Mouse (Mus musculus) neural tube, embryonic 12.5 days (tissue): ENCODE results near the gene Spc24. TPM values are rescaled to one million over a fixed set of nuclear protein-coding genes. Genes with fewer than 3 reads are reported as not detected.
"Not testable (repeated sequence)": the region's sequence is repeated elsewhere in the genome, so short reads cannot be mapped to it uniquely, and the experiment has no call there.

ENCODE experiments used
- ATAC-seq: fragments of 200-750 bp; cut with Nextera tagmentation; 2 replicates; pipeline ENCODE4 v1.8.0; 2017; ENCODE audit warnings: low read depth, mild to moderate bottlenecking, moderate TSS enrichment, moderate library complexity; ENCODE audit not compliant: low FRiP score
- H3K27ac ChIP-seq: fragments of 300-500 bp; sonication (generic); 2 replicates; pipeline ENCODE4 v1.5.1; 2016
- H3K27me3 ChIP-seq: fragments of 300-500 bp; sonication (generic); replicated peaks from 2 replicates; pipeline ENCODE4 v1.6.1; 2016; ENCODE audit warnings: mild to moderate bottlenecking
- H3K36me3 ChIP-seq: fragments of 300-500 bp; sonication (generic); 2 replicates; pipeline ENCODE4 v1.6.1; 2016; ENCODE audit warnings: mild to moderate bottlenecking
- H3K4me1 ChIP-seq: fragments of 300-500 bp; sonication (generic); 2 replicates; pipeline ENCODE4 v1.6.1; 2016
- H3K4me2 ChIP-seq: fragments of 300-500 bp; sonication (generic); replicated peaks from 2 replicates; pipeline ENCODE4 v1.6.1; 2016; ENCODE audit warnings: mild to moderate bottlenecking
- H3K4me3 ChIP-seq: fragments of 300-500 bp; sonication (generic); 2 replicates; pipeline ENCODE4 v1.5.1; 2016
- H3K9ac ChIP-seq: fragments of 300-500 bp; sonication (generic); 2 replicates; pipeline ENCODE4 v1.6.1; 2016; ENCODE audit warnings: mild to moderate bottlenecking
- H3K9me3 ChIP-seq: fragments of 300-500 bp; sonication (generic); 2 replicates; pipeline ENCODE4 v1.6.1; 2016; ENCODE audit warnings: mild to moderate bottlenecking
- WGBS: fragments of 180-500 bp; shearing (Covaris S2); methylation state at CpG from one replicate; pipeline ENCODE4 v1.1.7; 2016; 5-methylcytosine and 5-hydroxymethylcytosine counted together
- polyA plus RNA-seq: library from polyadenylated mRNA; unstranded; fragments of >200 nt; fragmentation: Nextera tagmentation; extraction: Ambion mirVana; gene quantifications from 2 replicates; pipeline ENCODE4 v1.2.1, GENCODE M21; 2016

Gene Spc24
- polyA plus RNA-seq, 1 experiment from 2014 or later = 59.9 TPM

GRCm38 (mm10) chr9:21781657-21782468 lies 21.8 kb upstream of the Spc24 start:
- no peaks in the 10 kb centered on the region for H3K4me1 ChIP-seq
- WGBS = 83% methylated on average over 15 of the region's 15 CpGs
- H3K4me2 ChIP-seq = no peak overlapping the region
- H3K36me3 ChIP-seq = peaks cover 6% of the 10 kb centered on the region
- H3K9me3 ChIP-seq = no peaks in the 10 kb centered on the region
- no peak overlapping the region for H3K9ac ChIP-seq
- no peak overlapping the region for H3K27ac ChIP-seq
- ATAC-seq = no peak
- no peaks in the 10 kb centered on the region for H3K27me3 ChIP-seq
- no peak overlapping the region for H3K4me3 ChIP-seq

- Histone ChIP-seq H3K9ac (no peak overlapping the region), H3K9me3 (no peaks in the 10 kb centered on the region), H3K27ac (no peak overlapping the region), H3K27me3 (no peaks in the 10 kb centered on the region), H3K4me1 (no peaks in the 10 kb centered on the region), H3K36me3 (peaks cover 19% of the 10 kb centered on the region), H3K4me3 (no peak overlapping the region), H3K4me2 (no peak overlapping the region)
- 84% methylated on average over 3 of the region's 3 CpGs for WGBS
- no peak for ATAC-seq
Measured at GRCm38 (mm10) chr9:21777726-21778125, 17.6 kb upstream of the Spc24 start.

GRCm38 (mm10) chr9:21774353-21774752 lies 14.2 kb upstream of the Spc24 start:
- Histone ChIP-seq H3K4me1 (no peaks in the 10 kb centered on the region), H3K4me2 (no peak overlapping the region), H3K9ac (no peak overlapping the region), H3K36me3 (peaks cover 24% of the 10 kb centered on the region), H3K4me3 (no peak overlapping the region), H3K27me3 (no peaks in the 10 kb centered on the region), H3K27ac (no peak overlapping the region), H3K9me3 (no peaks in the 10 kb centered on the region)
- no peak for ATAC-seq
- 92% methylated on average over 16 of the region's 16 CpGs for WGBS

GRCm38 (mm10) chr9:21773396-21773795 lies 13.3 kb upstream of the Spc24 start:
- not testable (repeated sequence) for H3K4me3 ChIP-seq, H3K27ac ChIP-seq, ATAC-seq, H3K27me3 ChIP-seq, H3K9ac ChIP-seq, H3K9me3 ChIP-seq, H3K4me1 ChIP-seq, H3K4me2 ChIP-seq
- 85% methylated on average over 5 of the region's 5 CpGs for WGBS
- H3K36me3 ChIP-seq = peaks cover 24% of the 10 kb centered on the region

- H3K36me3 ChIP-seq = peaks cover 11% of the 10 kb centered on the region
- WGBS = 75% methylated on average over 26 of the region's 26 CpGs
Measured at GRCm38 (mm10) chr9:21769558-21770183, 9.6 kb upstream of the Spc24 start.

GRCm38 (mm10) chr9:21768511-21769411 lies 8.7 kb upstream of the Spc24 start:
- H3K27ac ChIP-seq = no peak overlapping the region
- H3K4me3 ChIP-seq = no peak overlapping the region
- H3K36me3 ChIP-seq = peaks cover 6% of the 10 kb centered on the region; the same call in 1 of the 2 replicates
- no peak overlapping the region for H3K9ac ChIP-seq
- no peak for ATAC-seq
- no peaks in the 10 kb centered on the region for H3K9me3 ChIP-seq
- H3K27me3 ChIP-seq = no peaks in the 10 kb centered on the region
- WGBS = 48% methylated on average over 13 of the region's 13 CpGs
- H3K4me1 ChIP-seq = peaks cover 9% of the 10 kb centered on the region; the same call in 1 of the 2 replicates
- H3K4me2 ChIP-seq = no peak overlapping the region

More at GRCm38 (mm10) chr9:21769558-21770183, 9.6 kb upstream of the Spc24 start:
- Histone ChIP-seq H3K4me2 (no peak overlapping the region), H3K4me3 (no peak overlapping the region), H3K9me3 (no peaks in the 10 kb centered on the region), H3K27ac (no peak overlapping the region), H3K27me3 (no peaks in the 10 kb centered on the region), H3K9ac (no peak overlapping the region), H3K4me1 (peaks cover 9% of the 10 kb centered on the region; the same call in 1 of the 2 replicates)
- ATAC-seq = no peak

- no peak overlapping the region for H3K9ac ChIP-seq
- H3K27me3 ChIP-seq = no peaks in the 10 kb centered on the region
- ATAC-seq = no peak
- H3K4me1 ChIP-seq = peaks cover 9% of the 10 kb centered on the region; the same call in 1 of the 2 replicates
- H3K4me3 ChIP-seq = no peak overlapping the region
- 82% methylated on average over 11 of the region's 11 CpGs for WGBS
- H3K9me3 ChIP-seq = no peaks in the 10 kb centered on the region
- peaks cover 6% of the 10 kb centered on the region; the same call in 1 of the 2 replicates for H3K36me3 ChIP-seq
- no peak overlapping the region for H3K4me2 ChIP-seq
- H3K27ac ChIP-seq = no peak overlapping the region
Measured at GRCm38 (mm10) chr9:21767896-21768295, 7.8 kb upstream of the Spc24 start.

- Histone ChIP-seq H3K36me3 (no peaks in the 10 kb centered on the region), H3K4me3 (no peak overlapping the region), H3K27me3 (no peaks in the 10 kb centered on the region), H3K9ac (no peak overlapping the region), H3K4me2 (no peak overlapping the region), H3K4me1 (peaks cover 12% of the 10 kb centered on the region; the same call in 1 of the 2 replicates), H3K27ac (no peak overlapping the region), H3K9me3 (no peaks in the 10 kb centered on the region)
- no peak for ATAC-seq
- WGBS = 95% methylated on average over 6 of the region's 6 CpGs
Measured at GRCm38 (mm10) chr9:21764084-21764999, 4.2 kb upstream of the Spc24 start.

- no peak for ATAC-seq
- no peaks in the 10 kb centered on the region for H3K9me3 ChIP-seq
- H3K4me2 ChIP-seq = no peak overlapping the region
- H3K9ac ChIP-seq = no peak overlapping the region
- H3K27ac ChIP-seq = no peak overlapping the region
- H3K4me3 ChIP-seq = no peak overlapping the region
- H3K4me1 ChIP-seq = peaks cover 14% of the 10 kb centered on the region; the same call in 1 of the 2 replicates
- H3K27me3 ChIP-seq = no peaks in the 10 kb centered on the region
- 0 out of 2 replicates have a peak, but pooled peaks cover 7% of the 10 kb centered on the region for H3K36me3 ChIP-seq
Measured at GRCm38 (mm10) chr9:21762135-21762534, 2.0 kb upstream of the Spc24 start.

- WGBS = under 1% methylated on average over 20 of the region's 20 CpGs
- no peaks in the 10 kb centered on the region for H3K9me3 ChIP-seq
- ATAC-seq = peak; percentile 48
- H3K36me3 ChIP-seq = peaks cover 15% of the 10 kb centered on the region
- no peaks in the 10 kb centered on the region for H3K27me3 ChIP-seq
- peak overlapping the region; percentile 64 for H3K9ac ChIP-seq
- peaks cover 14% of the 10 kb centered on the region; the same call in 1 of the 2 replicates for H3K4me1 ChIP-seq
- H3K27ac ChIP-seq = no peak overlapping the region
- peak overlapping the region; percentile 70 for H3K4me2 ChIP-seq
- H3K4me3 ChIP-seq = peak overlapping the region; percentile 68
Measured at GRCm38 (mm10) chr9:21759718-21760117, 385 bp downstream of the Spc24 start.
